Mouse (Mus musculus): ENCODE results near the gene Chn1. TPM values are rescaled to one million over a fixed set of nuclear protein-coding genes. Genes with fewer than 3 reads are reported as not detected.

Gene Chn1
- total and polyA plus RNA-seq, 3 experiments = 4.2 to 17.0 (median 9.9) TPM

DNA sequence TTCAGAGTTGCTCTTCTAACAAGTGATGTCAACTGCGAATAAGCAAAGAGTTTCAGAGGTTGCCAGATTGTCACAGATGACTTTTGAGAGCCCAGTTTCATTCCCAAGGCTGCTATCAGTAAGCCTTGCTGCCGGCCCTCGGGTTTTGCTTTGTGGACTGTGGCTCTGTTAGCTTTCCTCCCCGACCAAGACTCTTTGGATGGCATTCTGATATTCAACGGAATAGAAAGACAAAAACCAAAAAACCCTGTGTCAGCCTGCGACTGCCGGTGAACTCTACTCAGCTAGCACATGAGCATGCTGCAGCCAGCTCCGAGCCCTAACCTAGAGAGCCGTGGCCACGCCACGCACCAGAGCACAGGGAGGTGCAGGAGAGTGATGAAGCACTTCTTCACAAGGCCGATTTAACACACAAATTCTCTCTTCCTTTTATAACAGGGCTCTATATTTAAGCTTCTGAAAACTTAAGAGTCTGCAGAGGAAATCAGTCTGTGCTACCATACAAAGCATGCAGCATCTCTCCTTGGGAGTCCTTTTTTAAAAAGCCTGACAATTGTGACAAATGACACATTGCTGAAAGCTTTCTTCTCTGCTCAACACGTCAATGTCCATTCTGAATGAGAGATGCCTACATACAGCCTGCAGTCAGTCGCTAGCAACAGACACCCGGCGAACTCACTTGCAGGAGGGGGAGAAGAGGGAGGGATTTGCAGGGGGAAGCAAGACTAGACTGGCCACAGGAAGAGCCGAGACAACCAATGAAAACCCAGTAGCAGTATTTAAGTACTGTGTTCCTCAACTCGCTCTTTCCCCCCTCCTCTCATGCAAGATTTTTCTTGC, 115.2 kb downstream of the Chn1 start:
- peak; percentile 65 for DNase-seq (ENCODE audit: extremely low read depth)
- Histone ChIP-seq H3K4me3 (replicated peaks in 1 of 3; ENCODE audit: low read depth in 2 of 3, low read length in 2 of 3, poor library complexity in 1 of 3) (peak overlapping the region; percentile 17 to 48 (median 17)), H3K4me1 (ENCODE audit: control insufficient read depth in 1 of 2, insufficient read depth in 2 of 2) (peaks cover 0 to 31% of the 10 kb centered on the region in 2 experiments; a peak in 2 of 4 replicates), H3K27me3 (replicated peaks) (no peaks in the 10 kb centered on the region), H3K27ac (ENCODE audit: insufficient read depth, low read depth) (no peak overlapping the region), H3K36me3 (replicated peaks in 1 of 2; ENCODE audit: control insufficient read depth in 1 of 2, insufficient read depth in 1 of 2, low read length in 1 of 2) (no peaks in the 10 kb centered on the region), H3K4me2 (ENCODE audit: insufficient read depth, low read depth, poor library complexity, severe bottlenecking) (peak overlapping the region; percentile 48), H3K79me2 (replicated peaks; ENCODE audit: control insufficient read depth, extremely low read depth, insufficient read depth, poor library complexity, severe bottlenecking) (no peaks in the 10 kb centered on the region), H3K9me3 (replicated peaks; ENCODE audit: low read length) (no peaks in the 10 kb centered on the region), H3K9ac (ENCODE audit: insufficient read depth, low read depth) (peak overlapping the region; percentile 18; the same call in 1 of the 2 replicates)
- in situ Hi-C loops (cut with MboI; ENCODE audit: low pct_ligation_motif_present, low pct_unique_long_range_greater_than_20kb, low sequenced_read_pairs) (no loop called here), dilution Hi-C loops (cut with MboI; ENCODE audit: extremely low pct_ligation_motif_present, extremely low pct_unique_long_range_greater_than_20kb, low sequenced_read_pairs) (no loop called here)
- TF ChIP-seq CHD2 (IDR thresholded peaks at IDR 0.05; ENCODE audit: low read length) = no peak
- TF ChIP-seq SIN3A (IDR thresholded peaks at IDR 0.05; ENCODE audit: low read length) = no peak
- TF ChIP-seq MAX (IDR thresholded peaks at IDR 0.05; ENCODE audit: low read length) = 0 out of 2 replicates have a peak, but pooled peaks have one; percentile 31
- TF ChIP-seq RCOR1 (conservative IDR thresholded peaks at IDR 0.05; ENCODE audit: low read depth, low read length) = no peak
- TF ChIP-seq USF1 (IDR thresholded peaks at IDR 0.05; ENCODE audit: low read depth, low read length) = no peak
- TF ChIP-seq IRF4 (IDR thresholded peaks at IDR 0.05; ENCODE audit: low read depth, low read length) = no peak
- TF ChIP-seq KAT2A (IDR thresholded peaks at IDR 0.05; ENCODE audit: insufficient replicate concordance, low read length) = no peak
- peak; percentile 39; the same call in 1 of the 2 replicates for TF ChIP-seq TBP (conservative IDR thresholded peaks at IDR 0.05; ENCODE audit: low read depth, low read length)
- no peak for TF ChIP-seq BHLHE40 (IDR thresholded peaks at IDR 0.05; ENCODE audit: low read depth, low read length)
- no peak for TF ChIP-seq CHD1 (IDR thresholded peaks at IDR 0.05; ENCODE audit: low read depth, low read length)
- no peak for TF ChIP-seq POLR2AphosphoS2 (IDR thresholded peaks at IDR 0.05; ENCODE audit: low read depth, low read length)
- TF ChIP-seq HCFC1 (IDR thresholded peaks at IDR 0.05; ENCODE audit: low read depth, low read length) = no peak
- peak; percentile 43; the same call in 1 of the 2 replicates for TF ChIP-seq MXI1 (IDR thresholded peaks at IDR 0.05; ENCODE audit: low read depth, low read length)
- no peak for TF ChIP-seq TCF12 (IDR thresholded peaks at IDR 0.05; ENCODE audit: low read depth, low read length)

DNA sequence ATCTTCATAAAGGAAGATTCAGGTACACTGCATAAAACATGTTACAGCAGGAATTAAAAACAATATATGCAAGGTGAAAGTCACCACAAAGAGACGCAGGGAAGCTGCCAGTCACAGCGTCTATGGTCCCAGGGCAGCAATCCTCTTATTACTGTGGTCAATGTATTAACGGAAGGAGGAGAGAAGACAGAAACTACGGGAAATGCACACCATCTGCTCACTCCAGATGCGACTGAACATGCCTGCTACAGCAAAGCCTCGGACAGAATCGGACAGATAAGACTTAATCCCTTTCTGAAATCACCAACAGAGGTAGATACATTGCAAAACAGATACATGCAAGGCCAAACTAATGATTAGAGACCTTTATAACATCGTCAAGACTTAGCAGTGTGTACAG, 116.1 kb downstream of the Chn1 start:
- Histone ChIP-seq H3K36me3 (replicated peaks in 1 of 2; ENCODE audit: control insufficient read depth in 1 of 2, insufficient read depth in 1 of 2, low read length in 1 of 2) (no peaks in the 10 kb centered on the region), H3K9me3 (replicated peaks; ENCODE audit: low read length) (no peaks in the 10 kb centered on the region), H3K79me2 (replicated peaks; ENCODE audit: control insufficient read depth, extremely low read depth, insufficient read depth, poor library complexity, severe bottlenecking) (no peaks in the 10 kb centered on the region), H3K4me3 (replicated peaks in 1 of 3; ENCODE audit: low read depth in 2 of 3, low read length in 2 of 3, poor library complexity in 1 of 3) (peak overlapping the region in 1 of 3 experiments; percentile 48), H3K27me3 (replicated peaks) (no peaks in the 10 kb centered on the region), H3K4me2 (ENCODE audit: insufficient read depth, low read depth, poor library complexity, severe bottlenecking) (no peak overlapping the region), H3K4me1 (ENCODE audit: control insufficient read depth in 1 of 2, insufficient read depth in 2 of 2) (peaks cover 0 to 34% of the 10 kb centered on the region in 2 experiments; a peak in 2 of 4 replicates), H3K27ac (ENCODE audit: insufficient read depth, low read depth) (no peak overlapping the region), H3K9ac (ENCODE audit: insufficient read depth, low read depth) (no peak overlapping the region)
- no peak for DNase-seq (ENCODE audit: extremely low read depth)
- no peak for TF ChIP-seq EP300 (IDR thresholded peaks at IDR 0.05; ENCODE audit: low read length)
- no peak for TF ChIP-seq SMC3 (IDR thresholded peaks at IDR 0.05; ENCODE audit: low read depth, low read length)
- no peak for TF ChIP-seq CHD1 (IDR thresholded peaks at IDR 0.05; ENCODE audit: low read depth, low read length)
- no peak for TF ChIP-seq USF2 (conservative IDR thresholded peaks at IDR 0.05; ENCODE audit: low read depth, low read length)
- TF ChIP-seq ELF1 (IDR thresholded peaks at IDR 0.05; ENCODE audit: low read depth, low read length) = no peak
- TF ChIP-seq JUN (IDR thresholded peaks at IDR 0.05; ENCODE audit: insufficient read depth, low read depth, low read length) = no peak
- TF ChIP-seq TBP (conservative IDR thresholded peaks at IDR 0.05; ENCODE audit: low read depth, low read length) = no peak
- no peak for TF ChIP-seq ETS1 (conservative IDR thresholded peaks at IDR 0.05; ENCODE audit: low read depth, low read length)
- TF ChIP-seq CTCF (conservative IDR thresholded peaks at IDR 0.05 in 1 of 2, IDR thresholded peaks at IDR 0.05 in 1 of 2; ENCODE audit: low read depth in 2 of 2, low read length in 2 of 2) = no peak
- no peak for TF ChIP-seq UBTF (IDR thresholded peaks at IDR 0.05; ENCODE audit: low read depth, low read length)
- no peak for TF ChIP-seq TCF12 (IDR thresholded peaks at IDR 0.05; ENCODE audit: low read depth, low read length)
- no peak for TF ChIP-seq RAD21 (IDR thresholded peaks at IDR 0.05; ENCODE audit: low read depth, low read length)
- no peak for TF ChIP-seq MAFK (IDR thresholded peaks at IDR 0.05; ENCODE audit: insufficient replicate concordance, low read length)
- no peak for TF ChIP-seq RCOR1 (conservative IDR thresholded peaks at IDR 0.05; ENCODE audit: low read depth, low read length)
- TF ChIP-seq PAX5 (IDR thresholded peaks at IDR 0.05; ENCODE audit: low read length) = no peak
- dilution Hi-C loops (cut with MboI; ENCODE audit: extremely low pct_ligation_motif_present, extremely low pct_unique_long_range_greater_than_20kb, low sequenced_read_pairs) (no loop called here), in situ Hi-C loops (cut with MboI; ENCODE audit: low pct_ligation_motif_present, low pct_unique_long_range_greater_than_20kb, low sequenced_read_pairs) (no loop called here)
